Mouse (Mus musculus): Measurements from ENCODE around the gene Ier2.

Gene Ier2

DNA sequence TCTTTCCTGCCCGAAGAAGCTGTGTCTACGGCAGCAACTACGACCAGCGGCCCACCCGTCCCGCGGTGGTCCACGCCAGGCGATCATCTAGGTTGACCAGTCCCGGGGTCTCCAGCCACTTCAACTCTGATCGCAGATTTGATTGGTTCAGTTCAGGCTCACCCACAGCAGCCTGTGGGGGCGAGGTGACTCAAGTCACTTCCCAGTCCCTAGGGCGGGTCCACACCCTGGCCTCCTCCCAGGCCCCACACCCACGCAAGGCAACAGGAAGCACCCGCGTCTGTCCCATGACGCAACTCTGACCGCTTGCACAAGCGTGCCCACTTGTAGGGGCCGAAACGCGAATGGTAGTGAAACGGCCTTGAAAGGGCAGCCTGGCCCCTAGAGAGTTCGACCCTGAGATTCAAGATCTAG, 1.2 kb downstream of the Ier2 start:
- peak; percentile 58 for DNase-seq

GRCm38 (mm10) chr8:84660819-84661457, 1.7 kb downstream of the Ier2 start:
- DNase-seq: no peak

DNA sequence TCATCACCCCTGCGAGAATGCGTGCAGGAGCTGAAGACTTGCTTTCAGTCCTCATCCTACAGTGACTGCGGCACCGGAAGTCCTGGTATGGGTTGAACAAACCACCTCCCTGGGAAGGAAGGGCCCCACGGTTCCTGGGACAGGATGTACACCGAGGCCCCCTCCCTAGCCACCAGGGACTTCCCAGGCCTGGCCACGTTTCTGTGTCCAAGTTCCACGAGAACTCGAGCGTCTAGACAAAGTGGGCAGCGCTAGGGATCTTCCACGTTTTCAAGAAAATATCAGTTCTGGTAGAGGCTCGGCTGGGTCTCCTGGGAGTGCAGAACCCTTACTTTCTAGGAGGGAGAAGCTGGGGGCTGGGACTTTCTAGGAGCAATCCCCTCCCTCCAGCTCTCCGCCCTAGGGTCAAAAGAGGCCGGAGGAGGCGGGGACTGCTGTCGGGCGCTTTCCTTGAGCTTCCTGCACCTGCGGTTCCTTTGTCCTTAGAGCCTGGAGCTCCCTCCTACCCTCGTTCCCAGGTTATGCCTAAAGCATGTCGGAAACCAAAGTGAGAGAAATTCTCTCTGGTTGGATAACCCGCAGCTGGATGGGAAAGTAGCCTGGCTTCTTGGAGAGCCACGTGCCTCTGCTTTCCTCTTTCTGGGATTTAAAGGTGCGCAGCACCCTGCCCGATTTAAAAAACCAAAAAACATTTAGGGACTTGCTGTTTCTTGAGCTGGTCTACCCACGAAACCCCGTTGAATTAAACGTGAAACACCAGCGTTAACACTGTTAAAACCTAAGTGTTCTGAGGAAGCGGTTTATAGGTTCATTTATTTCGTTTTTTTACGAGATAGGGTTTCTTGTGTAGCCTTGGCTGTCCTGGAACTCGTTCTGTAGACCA, 2.5 kb downstream of the Ier2 start:
- no peak for DNase-seq

GRCm38 (mm10) chr8:84658951-84659350, 3.7 kb downstream of the Ier2 start:
- DNase-seq: no peak

GRCm38 (mm10) chr8:84657680-84658079, 5.0 kb downstream of the Ier2 start:
- no peak for DNase-seq

- DNase-seq: no peak
Measured at GRCm38 (mm10) chr8:84657203-84657602, 5.4 kb downstream of the Ier2 start.

DNA sequence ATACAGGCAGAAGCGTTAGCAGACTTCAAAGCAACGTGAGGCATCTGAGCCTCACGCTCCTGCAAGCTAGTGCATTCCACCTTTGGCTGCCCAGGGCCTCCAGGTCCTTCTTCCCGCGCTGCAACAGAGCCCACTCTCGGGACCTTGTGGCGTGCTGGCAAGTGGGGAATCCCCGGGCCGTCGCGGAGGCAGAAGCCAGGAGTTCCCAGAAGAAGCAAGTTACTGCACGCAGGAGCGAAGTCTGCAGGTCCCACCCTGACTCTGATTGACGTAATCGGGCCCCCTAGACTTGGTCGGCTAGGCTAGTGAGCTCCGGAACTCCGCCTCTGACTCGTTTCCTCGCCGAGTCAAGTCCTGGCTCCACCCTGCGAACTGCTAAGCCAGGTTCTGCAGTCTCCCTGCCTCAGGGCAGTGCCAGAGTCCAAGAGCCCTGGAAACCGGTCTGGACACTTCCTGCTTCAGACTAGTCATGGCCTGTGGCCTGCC, 6.0 kb downstream of the Ier2 start:
- DNase-seq: no peak

DNA sequence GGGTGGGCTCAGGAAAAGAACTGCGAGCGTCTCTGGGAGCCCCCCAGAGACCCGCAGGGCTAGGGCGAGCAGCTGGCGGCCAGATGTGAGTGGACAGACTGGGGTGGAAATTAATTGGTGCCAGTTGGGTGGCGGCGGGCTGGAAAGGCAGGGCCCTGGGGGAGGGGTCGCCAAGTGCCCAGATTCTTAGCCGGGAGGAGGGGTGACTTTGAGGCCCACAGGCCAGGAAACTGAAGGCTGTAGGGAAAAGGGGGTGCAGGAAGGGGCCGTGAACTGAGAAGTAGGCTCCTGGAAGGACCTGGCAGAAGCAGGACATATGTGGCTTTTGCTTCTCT, 6.5 kb downstream of the Ier2 start:
- no peak for DNase-seq

- DNase-seq: no peak
Measured at GRCm38 (mm10) chr8:84655336-84656190, 7.1 kb downstream of the Ier2 start.

DNA sequence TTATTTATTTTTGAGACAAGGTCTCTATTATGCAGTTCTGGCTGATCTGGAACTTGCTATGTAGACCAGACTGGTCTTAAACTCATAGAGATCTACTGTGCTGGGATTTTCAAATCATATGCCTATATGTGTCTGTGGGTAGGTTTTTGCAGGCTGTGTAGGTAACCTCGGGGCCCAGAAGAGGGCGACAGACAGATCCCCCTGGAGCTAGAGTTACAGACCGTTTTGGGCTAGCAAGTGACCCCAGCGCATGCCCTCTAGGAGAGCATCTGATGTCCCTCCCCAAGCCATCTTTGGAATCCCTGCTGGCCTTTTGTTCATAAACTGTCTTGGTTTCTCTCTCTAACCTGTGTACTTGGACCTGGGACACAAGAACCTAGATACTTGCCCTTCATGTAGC, 8.1 kb downstream of the Ier2 start:
- DNase-seq: no peak

GRCm38 (mm10) chr8:84653092-84653631, 9.5 kb downstream of the Ier2 start:
- DNase-seq: no peak

DNA sequence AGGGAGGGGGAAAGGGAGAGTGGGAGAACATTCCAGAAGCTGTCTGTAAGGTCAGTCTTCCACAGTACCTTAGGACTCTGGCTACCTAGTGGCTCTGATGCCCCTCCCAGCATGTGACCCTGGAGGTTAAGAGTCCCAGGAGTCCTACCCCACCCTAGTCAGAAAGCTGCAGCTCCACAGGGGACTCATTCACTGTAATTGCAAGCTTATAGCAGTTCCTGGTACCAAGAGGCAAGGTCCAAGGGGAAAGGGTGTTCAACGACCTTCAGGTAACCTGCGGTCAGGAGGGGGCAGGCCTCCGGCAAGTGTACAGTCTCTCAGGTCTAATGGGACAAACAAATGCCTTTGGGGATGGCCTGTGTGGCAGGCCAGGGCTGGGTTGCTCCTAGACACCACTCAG, 12.4 kb downstream of the Ier2 start:
- no peak for DNase-seq

- DNase-seq: no peak
Measured at GRCm38 (mm10) chr8:84647461-84647901, 15.2 kb downstream of the Ier2 start.

DNA sequence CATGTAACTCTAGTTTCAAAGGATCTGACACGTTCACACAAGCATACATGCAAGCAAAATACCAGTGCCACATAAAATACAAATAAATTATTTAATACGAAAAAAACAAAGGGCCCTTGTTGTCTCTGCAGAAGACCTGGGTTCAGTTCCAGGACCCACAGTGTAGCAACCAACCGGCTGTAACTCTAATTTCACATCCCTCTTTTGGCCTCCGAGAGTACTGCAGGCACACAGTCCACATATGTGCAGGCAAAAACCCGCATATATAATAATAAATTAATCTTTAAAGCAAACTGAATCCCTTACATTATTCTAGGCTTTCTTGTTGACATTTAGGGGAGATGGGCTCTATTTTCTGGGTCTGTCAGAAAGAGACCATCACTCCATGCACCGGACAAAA, 15.9 kb downstream of the Ier2 start:
- DNase-seq: no peak

DNA sequence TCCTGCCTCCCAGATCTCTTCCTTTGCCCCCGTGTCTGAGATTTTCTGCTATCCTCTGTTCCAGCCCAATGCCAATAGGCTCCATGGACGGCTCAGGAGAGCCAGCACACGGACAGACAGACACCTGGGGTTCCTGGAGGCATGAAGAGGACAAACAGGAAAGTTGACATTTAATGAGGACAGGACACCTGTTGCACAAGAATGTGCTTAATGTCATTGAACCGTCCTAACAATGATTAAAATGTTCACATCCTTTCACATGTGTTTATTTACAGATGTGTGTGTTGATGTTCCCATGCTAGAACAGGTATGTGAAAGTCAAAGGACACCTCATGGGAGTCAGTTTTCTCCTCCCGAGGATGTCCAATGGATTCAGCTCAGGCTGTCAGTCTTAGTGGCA, 19.6 kb downstream of the Ier2 start:
- no peak for DNase-seq

DNA sequence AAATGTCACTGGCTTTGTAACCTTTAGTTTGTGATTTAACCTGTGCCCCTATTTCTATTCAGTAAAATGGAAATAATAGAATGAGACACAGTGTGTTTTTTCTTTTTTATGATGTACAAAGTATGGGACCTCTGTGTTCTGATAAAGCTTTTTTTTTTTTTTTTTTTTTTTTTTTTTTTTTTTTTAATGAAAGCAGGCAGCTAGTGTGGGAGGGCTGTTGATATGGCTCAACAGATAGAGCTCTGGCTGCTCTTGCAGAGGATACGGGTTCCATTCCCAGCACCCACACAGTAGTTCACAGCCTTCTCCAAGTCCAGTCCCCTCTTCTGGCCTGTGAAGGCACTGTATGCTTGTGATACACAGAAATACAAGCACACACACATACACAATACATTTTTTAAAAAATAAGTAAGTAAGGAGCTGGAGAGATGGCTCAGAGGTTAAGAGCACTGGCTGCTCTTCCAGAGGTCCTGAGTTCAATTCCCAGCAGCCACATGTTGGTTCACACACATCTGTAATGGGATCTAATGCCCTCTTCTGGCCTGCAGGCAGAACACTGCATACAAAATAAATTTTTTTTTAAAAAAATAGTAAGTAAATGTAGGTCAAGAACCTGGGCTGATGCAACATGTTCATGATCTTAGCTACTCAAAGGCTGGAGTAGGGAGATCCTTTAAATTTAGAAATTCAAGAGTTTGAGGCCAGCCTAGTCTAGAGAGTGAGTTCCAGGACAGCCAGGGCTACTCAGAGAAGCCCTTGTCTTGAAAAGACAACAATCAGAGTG, 20.9 kb downstream of the Ier2 start:
- no peak for DNase-seq

DNA sequence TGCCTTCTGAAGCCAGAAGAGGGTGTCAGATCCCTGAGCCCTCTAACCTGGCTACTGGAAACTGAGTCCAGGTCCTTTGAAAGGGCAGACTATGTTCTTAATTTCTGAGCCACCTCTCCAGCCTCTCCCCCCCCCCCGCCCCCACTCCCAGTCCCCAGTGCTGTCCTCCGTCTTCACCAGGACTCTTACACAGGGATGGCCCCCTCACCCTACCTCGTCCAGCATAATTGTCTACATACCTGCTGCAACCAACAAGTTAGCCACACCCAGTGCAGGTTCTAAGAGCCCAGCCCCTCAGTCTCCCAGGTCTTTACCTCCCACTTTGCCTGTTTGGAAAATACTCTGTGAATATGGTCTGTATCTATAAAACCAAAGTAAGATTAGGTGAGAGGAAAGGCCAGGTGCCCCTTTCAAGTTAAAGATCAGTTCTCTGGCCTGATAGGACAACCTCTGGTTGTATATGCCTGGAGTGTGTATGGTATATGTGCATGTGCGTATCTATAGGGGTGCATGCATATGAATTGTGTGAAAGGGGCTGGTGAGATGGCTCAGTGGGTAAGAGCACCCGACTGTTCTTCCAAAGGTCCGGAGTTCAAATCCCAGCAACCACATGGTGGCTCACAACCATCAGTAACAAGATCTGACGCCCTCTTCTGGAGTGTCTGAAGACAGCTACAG, 21.9 kb downstream of the Ier2 start:
- no peak for DNase-seq

DNA sequence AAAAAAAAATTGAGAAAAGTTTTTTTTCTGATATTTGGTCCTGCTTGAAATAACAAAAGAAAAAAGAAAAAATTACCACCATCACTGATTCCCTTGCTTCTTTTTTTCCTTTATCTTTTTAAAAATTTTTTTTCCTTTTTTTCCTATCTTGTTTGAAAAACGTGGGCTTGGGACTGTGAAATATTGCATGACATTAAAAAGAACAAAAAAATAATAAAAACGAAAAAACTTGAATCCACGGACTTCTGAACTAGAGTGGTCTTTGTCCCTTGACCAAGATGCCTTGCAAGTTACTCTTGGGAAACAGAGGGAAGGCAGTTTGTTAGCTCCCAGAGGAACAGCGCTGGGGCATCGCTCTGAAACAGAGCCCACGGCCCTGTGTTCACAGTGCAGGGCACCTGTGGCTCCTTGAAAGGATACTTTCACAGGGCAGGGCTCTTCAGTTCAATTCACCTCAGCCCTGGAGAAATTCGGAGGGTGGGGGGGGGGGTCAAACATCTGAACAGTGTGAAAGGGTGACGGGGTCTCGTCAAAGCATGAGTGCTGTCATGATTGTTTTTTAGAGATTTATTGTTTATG, 22.6 kb downstream of the Ier2 start:
- no peak for DNase-seq

DNA sequence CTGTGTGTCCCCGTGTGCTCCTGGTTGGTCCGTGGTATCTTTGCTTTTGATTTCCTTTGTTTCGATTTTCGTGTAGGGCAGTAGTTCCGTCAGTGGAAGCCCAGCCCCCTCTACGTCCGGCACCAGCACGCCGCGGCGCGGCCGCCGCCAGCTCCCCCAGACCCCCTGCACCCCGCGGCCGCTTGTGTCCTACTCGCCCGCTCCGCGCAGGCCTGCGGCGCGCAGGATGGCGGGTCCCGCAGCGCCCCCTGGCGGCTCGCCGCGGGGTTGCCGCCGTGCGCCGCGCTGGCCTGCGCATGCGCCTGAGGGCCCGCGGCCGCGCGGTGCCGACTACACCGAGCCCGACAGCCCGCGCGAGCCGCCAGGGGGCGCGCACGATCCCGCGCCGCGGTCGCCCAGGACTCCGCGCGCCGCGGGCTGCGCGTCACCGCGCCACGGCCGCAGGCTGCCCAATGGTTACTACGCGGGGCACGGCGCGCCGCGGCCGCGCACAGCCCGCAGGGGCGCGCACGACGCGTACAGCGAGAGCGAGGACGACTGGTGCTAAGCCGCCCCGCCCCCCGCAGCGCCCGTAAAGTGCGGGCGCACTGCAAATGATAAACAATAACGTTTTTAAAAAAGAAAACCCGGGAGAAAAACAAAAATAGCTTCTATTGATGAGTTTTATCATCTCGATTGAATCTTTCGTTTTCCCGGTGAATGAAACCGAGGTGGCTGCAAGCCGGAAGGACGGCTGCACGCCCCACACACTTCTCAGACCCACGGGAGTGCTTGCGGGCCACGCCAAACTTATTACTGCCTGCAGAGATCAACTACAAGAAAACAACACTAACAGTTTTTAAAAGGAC, 23.3 kb downstream of the Ier2 start:
- peak; percentile 96 for DNase-seq

GRCm38 (mm10) chr8:84638555-84639161, 24.0 kb downstream of the Ier2 start:
- no peak for DNase-seq
